Mouse (Mus musculus) G1E (cell line): Measurements from ENCODE around the gene H1f0.

Experiments
- CTCF ChIP-seq: IDR thresholded peaks from 2 replicates; pipeline ENCODE4 v1.5.1; 2012; ENCODE audit warnings: low read depth, low read length, inconsistent platforms, mixed read lengths
- GATA1 ChIP-seq: IDR thresholded peaks from 2 replicates; pipeline ENCODE4 v1.6.1; 2012; ENCODE audit warnings: borderline replicate concordance, low read length, inconsistent platforms, mixed read lengths
- GATA2 ChIP-seq: IDR thresholded peaks from 2 replicates; pipeline ENCODE4 v1.6.1; 2012; ENCODE audit warnings: low read depth, low read length, inconsistent platforms, borderline replicate concordance

- TF ChIP-seq CTCF (no peak), GATA2 (no peak), GATA1 (no peak)
These were observed 1.4 kb downstream of the H1f0 start for GRCm38 (mm10) chr15:79029519-79030241.
